20 mouse cellular contexts compared by ENCODE assay signal in the genomic region with DNA sequence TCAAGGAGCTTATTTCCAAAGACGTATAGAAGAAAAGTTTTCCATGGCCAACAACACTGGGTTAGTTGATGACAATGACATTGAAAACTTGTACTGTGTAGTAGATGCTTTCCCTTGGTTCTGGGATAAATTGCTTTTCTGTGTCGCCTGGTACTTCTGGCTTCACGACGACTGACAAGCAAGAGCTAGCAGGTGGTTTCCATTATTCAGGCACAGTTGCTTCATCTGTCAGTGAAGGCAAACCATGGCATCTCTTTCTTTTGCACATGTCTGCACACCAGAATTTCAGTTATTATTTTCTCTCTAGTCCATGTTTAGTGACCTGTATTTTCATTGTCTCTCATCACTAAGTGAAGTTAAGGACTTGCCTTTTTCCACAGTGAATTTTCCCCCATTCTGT.
"Had no signal": no experiment of that assay in that cellular context is flagged by ENCODE, and none has a peak within 500 bp of the region (broad histone marks: within the 10 kb centered on the region; RNA-seq: fewer than 3 reads in every experiment).

No protein-coding gene starts in this region.

- H3K36me3 ChIP-seq: midbrain, embryonic 10.5 days; midbrain, embryonic 12.5 days; neural tube, embryonic 13.5 days; neural tube, embryonic 15.5 days; stomach, embryonic 15.5 days had no signal

- H3K4me1 ChIP-seq: midbrain, embryonic 10.5 days; midbrain, embryonic 12.5 days; neural tube, embryonic 15.5 days; stomach, embryonic 15.5 days had no signal

- H3K9ac ChIP-seq: lung, embryonic 14.5 days; midbrain, embryonic 12.5 days; neural tube, embryonic 13.5 days; neural tube, embryonic 15.5 days; stomach, embryonic 15.5 days had no signal

- H3K27me3 ChIP-seq: midbrain, embryonic 12.5 days; neural tube, embryonic 13.5 days; neural tube, embryonic 15.5 days; stomach, embryonic 15.5 days had no signal

- H3K9me3 ChIP-seq: midbrain, embryonic 10.5 days; midbrain, embryonic 12.5 days; neural tube, embryonic 13.5 days; neural tube, embryonic 15.5 days; stomach, embryonic 15.5 days had no signal

- ATAC-seq: midbrain, embryonic 16.5 days had no signal

- H3K4me2 ChIP-seq: lung, embryonic 14.5 days; midbrain, embryonic 12.5 days; neural tube, embryonic 13.5 days; neural tube, embryonic 15.5 days; stomach, embryonic 15.5 days had no signal

- H3K4me3 ChIP-seq: midbrain, embryonic 10.5 days; midbrain, embryonic 12.5 days; myocyte; neural tube, embryonic 13.5 days; neural tube, embryonic 15.5 days; stomach, embryonic 15.5 days had no signal

- DNase-seq: lung, adult 18-20 months; lung, embryonic 14.5 days; lung, postnatal 10 days; lung, postnatal 4 days; retina, postnatal 1 day; right cerebral cortex, adult 18-20 months; right cerebral cortex, postnatal 25 days; right cerebral cortex, postnatal 4 days; spleen, adult 18-20 months; thymus, adult 2 months; thymus, postnatal 25 days; thymus, postnatal 4 days had no signal

- H3K27ac ChIP-seq: midbrain, embryonic 10.5 days; midbrain, embryonic 12.5 days; neural tube, embryonic 13.5 days; neural tube, embryonic 15.5 days; stomach, embryonic 15.5 days; stomach, postnatal 0 days had no signal
